Mouse (Mus musculus) kidney, adult 8-10 months (tissue): Measurements from ENCODE around the gene Try5.
"Not testable (repeated sequence)": the region's sequence is repeated elsewhere in the genome, so short reads cannot be mapped to it uniquely, and the experiment has no call there.

ENCODE experiments used
- DNase-seq, 2 experiments: peaks; one replicate each; pipeline ENCODE4 v3.0.0; 2022

Gene Try5

DNA sequence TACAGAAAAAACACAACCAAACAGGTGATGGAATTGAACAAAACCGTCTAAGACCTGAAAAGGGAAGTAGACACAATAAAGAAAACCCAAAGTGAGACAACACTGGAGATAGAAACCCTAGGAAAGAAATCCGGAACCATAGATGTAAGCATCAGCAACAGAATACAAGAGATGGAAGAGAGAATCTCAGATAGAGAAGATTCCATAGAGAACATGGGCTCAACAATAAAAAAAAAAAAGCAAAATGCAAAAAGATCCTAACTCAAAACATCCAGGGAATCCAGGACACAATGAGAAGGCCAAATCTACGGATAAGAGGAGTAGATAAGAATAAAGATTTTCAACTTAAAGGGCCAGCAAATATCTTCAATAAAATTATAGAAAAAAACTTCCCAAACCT lies at the start of gene Try5:
Gene Try5, minus strand, starts transcription at position 101 of the 400 bp plus-strand sequence.
- not testable (repeated sequence) for DNase-seq

- no peak for DNase-seq
These were observed 37.3 kb upstream of the Try5 start, which contains the start of gene Try10 for GRCm38 (mm10) chr6:41353932-41354331. Try10 (plus strand) TSS chr6:41354105.

GRCm38 (mm10) chr6:41301969-41302368 lies 14.7 kb downstream of the Try5 start, which contains the start of gene Try4:
Try4 (plus strand) TSS chr6:41302269.
- no peak for DNase-seq

- no peak for DNase-seq
These were observed 18.4 kb downstream of the Try5 start for GRCm38 (mm10) chr6:41298255-41298654.

- no peak for DNase-seq
These were observed 50.5 kb downstream of the Try5 start for GRCm38 (mm10) chr6:41266140-41266539.

DNA sequence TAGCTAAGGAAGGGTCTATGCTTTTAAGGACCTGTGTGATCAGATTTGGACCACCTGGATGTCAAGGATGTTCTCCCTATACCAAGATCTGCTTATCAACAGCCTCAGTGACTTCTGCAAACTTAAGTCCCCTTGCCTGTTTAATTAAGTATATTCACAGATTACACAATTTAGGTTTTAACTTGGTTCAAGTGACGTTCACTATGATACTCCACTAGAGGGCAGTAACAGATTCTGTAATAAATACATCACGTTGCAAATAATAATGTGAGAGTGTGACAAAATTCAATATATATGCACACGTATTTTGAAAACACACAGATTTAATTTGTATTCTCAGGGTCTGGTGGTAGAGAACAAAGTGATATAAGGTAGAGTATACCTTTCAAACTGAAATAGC lies 53.8 kb downstream of the Try5 start:
- no peak for DNase-seq
